Mouse (Mus musculus) limb, embryonic 15.5 days (tissue): Measurements from ENCODE around the gene Bckdha. TPM values are rescaled to one million over a fixed set of nuclear protein-coding genes. Genes with fewer than 3 reads are reported as not detected.

Experiments used
- ATAC-seq: fragments of 200-750 bp; cut with Nextera tagmentation; 2 replicates; pipeline ENCODE4 v1.8.0; 2017; ENCODE audit warnings: low read depth, moderate TSS enrichment; ENCODE audit not compliant: insufficient number of reproducible peaks, low FRiP score, low TSS enrichment
- H3K27ac ChIP-seq: fragments of 300-500 bp; sonication (generic); 2 replicates; pipeline ENCODE4 v1.5.1; 2015; ENCODE audit warnings: moderate library complexity, mild to moderate bottlenecking, inconsistent platforms
- H3K27me3 ChIP-seq: fragments of 300-500 bp; sonication (generic); 2 replicates; pipeline ENCODE4 v1.6.1; 2015; ENCODE audit warnings: inconsistent platforms
- H3K36me3 ChIP-seq: fragments of 300-500 bp; sonication (generic); 2 replicates; pipeline ENCODE4 v1.6.1; 2015; ENCODE audit warnings: inconsistent platforms
- H3K4me1 ChIP-seq: fragments of 300-500 bp; sonication (generic); 2 replicates; pipeline ENCODE4 v1.6.1; 2015; ENCODE audit warnings: inconsistent platforms
- H3K4me2 ChIP-seq: fragments of 300-500 bp; sonication (generic); 2 replicates; pipeline ENCODE4 v1.6.1; 2015; ENCODE audit warnings: mild to moderate bottlenecking, inconsistent platforms
- H3K4me3 ChIP-seq: fragments of 300-500 bp; sonication (generic); 2 replicates; pipeline ENCODE4 v1.5.1; 2015; ENCODE audit warnings: mild to moderate bottlenecking, inconsistent platforms
- H3K9ac ChIP-seq: fragments of 300-500 bp; sonication (generic); 2 replicates; pipeline ENCODE4 v1.6.1; 2015; ENCODE audit warnings: inconsistent platforms
- H3K9me3 ChIP-seq: fragments of 300-500 bp; sonication (generic); 2 replicates; pipeline ENCODE4 v1.6.1; 2016; ENCODE audit warnings: inconsistent platforms
- WGBS: fragments of 180-500 bp; shearing (Covaris S2); methylation state at CpG from one replicate; pipeline ENCODE4 v1.1.7; 2015; 5-methylcytosine and 5-hydroxymethylcytosine counted together
- polyA plus RNA-seq: library from polyadenylated mRNA; unstranded; fragments of >200 nt; fragmentation: Nextera tagmentation; extraction: Ambion mirVana; gene quantifications from 2 replicates; pipeline ENCODE4 v1.2.1, GENCODE M21; 2015

Gene Bckdha
- polyA plus RNA-seq, 1 experiment from 2014 or later: 59.1 TPM

DNA sequence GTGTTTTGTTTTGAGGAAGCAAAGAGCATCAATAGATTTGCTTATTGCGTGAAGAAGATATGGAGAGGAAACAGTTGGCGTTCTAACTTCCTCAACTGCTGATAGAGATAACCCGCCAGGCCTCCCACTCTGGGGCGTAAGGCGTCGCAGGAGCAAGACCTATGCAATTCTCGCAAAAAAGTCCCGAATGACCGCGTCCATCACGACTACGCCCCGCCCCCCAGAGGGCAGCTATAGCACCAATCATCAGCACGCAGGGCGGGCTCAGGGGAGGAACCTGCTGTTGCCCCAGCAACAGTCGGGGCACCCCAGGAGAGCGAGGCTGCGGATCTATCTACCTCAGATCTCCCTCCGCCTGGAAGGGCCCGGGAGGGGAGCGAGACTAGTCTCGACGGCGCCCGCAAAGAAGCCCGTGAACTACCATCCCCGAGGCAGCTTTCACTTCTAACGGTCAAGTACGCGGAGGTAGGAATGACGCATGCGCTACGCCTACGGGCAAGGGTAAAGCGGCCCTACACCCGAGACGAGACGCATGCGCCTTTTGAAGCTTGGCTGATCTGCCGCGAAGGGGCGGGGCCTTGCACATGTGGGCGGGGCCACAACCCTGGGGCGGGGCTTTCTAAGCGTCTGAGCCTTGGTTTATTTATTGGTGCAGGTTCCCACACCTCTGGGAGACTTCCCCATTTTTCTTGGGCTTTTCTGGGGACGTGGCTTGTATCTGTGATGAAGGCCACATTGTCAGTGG is 21.9 kb upstream of the Bckdha start, which contains the start of gene B9d2:
Gene B9d2, plus strand, starts transcription at position 267 of the 745 bp plus-strand sequence.
- Histone ChIP-seq H3K9me3 (no peaks in the 10 kb centered on the region), H3K4me2 (peak within 1 kb of the TSS; percentile 65), H3K4me3 (peak within 1 kb of the TSS; percentile 72), H3K27me3 (peaks cover 1% of the 10 kb centered on the region; the same call in 1 of the 2 replicates), H3K4me1 (peaks cover 28% of the 10 kb centered on the region), H3K27ac (peak within 1 kb of the TSS; percentile 97), H3K9ac (peak within 1 kb of the TSS; percentile 52; the same call in 1 of the 2 replicates), H3K36me3 (no peaks in the 10 kb centered on the region)
- under 1% methylated on average over 46 of the region's 46 CpGs for WGBS
- ATAC-seq: peak; percentile 93

- 6% methylated on average over 6 of the region's 6 CpGs for WGBS
- no peaks in the 10 kb centered on the region for H3K36me3 ChIP-seq
- peaks cover 8% of the 10 kb centered on the region for H3K27me3 ChIP-seq
- H3K4me1 ChIP-seq: peaks cover 34% of the 10 kb centered on the region
- no peaks in the 10 kb centered on the region for H3K9me3 ChIP-seq
- H3K9ac ChIP-seq: no peak overlapping the region
- ATAC-seq: no peak
- peak overlapping the region; percentile 72 for H3K4me3 ChIP-seq
- peak overlapping the region; percentile 97 for H3K27ac ChIP-seq
- peak overlapping the region; percentile 65 for H3K4me2 ChIP-seq
Measured at GRCm38 (mm10) chr7:25679971-25680370, 21.2 kb upstream of the Bckdha start.

DNA sequence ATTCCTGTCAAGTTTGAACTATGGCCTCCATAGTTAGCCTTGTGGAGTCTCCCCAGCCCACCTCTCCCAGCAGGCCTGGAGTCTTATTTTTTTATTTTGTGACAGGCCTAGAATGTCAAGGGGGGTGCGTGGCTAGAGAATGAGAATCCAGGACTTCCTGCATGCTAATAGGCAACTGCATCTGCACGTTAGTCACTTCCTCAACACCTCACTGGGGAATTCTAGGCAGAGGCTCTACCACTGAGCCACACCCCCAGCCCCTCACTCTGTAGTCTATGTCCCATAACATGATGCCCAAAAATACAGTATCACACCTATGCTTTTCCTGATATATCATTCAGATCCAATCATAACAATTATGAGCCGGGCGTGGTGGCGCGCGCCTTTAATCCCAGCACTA is 18.2 kb upstream of the Bckdha start:
- H3K36me3 ChIP-seq: no peaks in the 10 kb centered on the region
- H3K9ac ChIP-seq: no peak overlapping the region
- H3K27ac ChIP-seq: no peak overlapping the region
- H3K4me3 ChIP-seq: no peak overlapping the region
- 89% methylated on average over 7 of the region's 7 CpGs for WGBS
- ATAC-seq: no peak
- peaks cover 28% of the 10 kb centered on the region for H3K27me3 ChIP-seq
- peaks cover 41% of the 10 kb centered on the region for H3K4me1 ChIP-seq
- no peaks in the 10 kb centered on the region for H3K9me3 ChIP-seq
- H3K4me2 ChIP-seq: no peak overlapping the region

GRCm38 (mm10) chr7:25676085-25676781 is 17.5 kb upstream of the Bckdha start:
- 40% methylated on average over 15 of the region's 15 CpGs for WGBS
- 0 out of 2 replicates have a peak overlapping the region, but pooled peaks have one; percentile 4 for H3K4me2 ChIP-seq
- no peak for ATAC-seq

DNA sequence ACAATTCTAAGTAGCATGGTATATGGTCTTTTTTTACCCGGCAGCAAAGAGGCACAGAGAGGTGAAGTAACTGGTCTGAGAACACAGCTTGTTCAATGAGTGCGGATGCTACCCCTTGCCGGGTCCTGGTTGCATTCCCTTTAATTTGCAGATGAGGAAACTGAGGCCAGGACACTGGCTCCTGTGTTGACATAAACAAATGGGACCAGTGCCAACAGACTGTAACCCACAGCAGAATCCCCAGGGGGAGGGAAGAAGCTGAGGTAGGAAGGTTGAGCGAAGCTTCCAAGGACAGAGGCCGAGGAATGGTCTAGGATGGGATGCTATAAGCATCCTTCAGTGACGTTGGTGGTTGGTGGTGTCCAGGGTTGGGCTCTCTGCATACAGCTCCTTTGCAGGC is 16.6 kb upstream of the Bckdha start:
- Histone ChIP-seq H3K4me3 (no peak overlapping the region), H3K9ac (no peak overlapping the region), H3K36me3 (no peaks in the 10 kb centered on the region), H3K27me3 (peaks cover 28% of the 10 kb centered on the region), H3K9me3 (no peaks in the 10 kb centered on the region), H3K4me2 (peak overlapping the region; percentile 62; the same call in 1 of the 2 replicates), H3K27ac (no peak overlapping the region), H3K4me1 (peaks cover 31% of the 10 kb centered on the region)
- no peak for ATAC-seq
- 41% methylated on average over 6 of the region's 6 CpGs for WGBS

More at GRCm38 (mm10) chr7:25676085-25676781, 17.5 kb upstream of the Bckdha start:
- peaks cover 28% of the 10 kb centered on the region for H3K27me3 ChIP-seq
- H3K4me3 ChIP-seq: no peak overlapping the region
- H3K4me1 ChIP-seq: peaks cover 33% of the 10 kb centered on the region
- no peaks in the 10 kb centered on the region for H3K36me3 ChIP-seq
- H3K27ac ChIP-seq: no peak overlapping the region
- H3K9me3 ChIP-seq: no peaks in the 10 kb centered on the region
- H3K9ac ChIP-seq: no peak overlapping the region

- WGBS: 1% methylated on average over 29 of the region's 29 CpGs
- no peaks in the 10 kb centered on the region for H3K9me3 ChIP-seq
- peak within 1 kb of the TSS; percentile 37 for H3K4me3 ChIP-seq
- ATAC-seq: no peak
- no peak within 1 kb of the TSS for H3K27ac ChIP-seq
- no peaks in the 10 kb centered on the region for H3K36me3 ChIP-seq
- H3K27me3 ChIP-seq: peaks cover 28% of the 10 kb centered on the region
- H3K4me1 ChIP-seq: peaks cover 26% of the 10 kb centered on the region
- H3K9ac ChIP-seq: no peak within 1 kb of the TSS
- peak within 1 kb of the TSS; percentile 62 for H3K4me2 ChIP-seq
Measured at GRCm38 (mm10) chr7:25674719-25675300, 16.0 kb upstream of the Bckdha start, which contains the start of gene Tmem91. Gene Tmem91, minus strand, starts transcription at chr7:25675166.

GRCm38 (mm10) chr7:25674297-25674696 is 15.5 kb upstream of the Bckdha start:
- no peak for ATAC-seq
- peaks cover 28% of the 10 kb centered on the region for H3K27me3 ChIP-seq
- H3K4me1 ChIP-seq: peaks cover 26% of the 10 kb centered on the region
- H3K27ac ChIP-seq: no peak overlapping the region
- 19% methylated on average over 9 of the region's 9 CpGs for WGBS
- H3K4me3 ChIP-seq: peak overlapping the region; percentile 37
- peak overlapping the region; percentile 62 for H3K4me2 ChIP-seq
- H3K9ac ChIP-seq: no peak overlapping the region
- H3K9me3 ChIP-seq: no peaks in the 10 kb centered on the region
- H3K36me3 ChIP-seq: no peaks in the 10 kb centered on the region

DNA sequence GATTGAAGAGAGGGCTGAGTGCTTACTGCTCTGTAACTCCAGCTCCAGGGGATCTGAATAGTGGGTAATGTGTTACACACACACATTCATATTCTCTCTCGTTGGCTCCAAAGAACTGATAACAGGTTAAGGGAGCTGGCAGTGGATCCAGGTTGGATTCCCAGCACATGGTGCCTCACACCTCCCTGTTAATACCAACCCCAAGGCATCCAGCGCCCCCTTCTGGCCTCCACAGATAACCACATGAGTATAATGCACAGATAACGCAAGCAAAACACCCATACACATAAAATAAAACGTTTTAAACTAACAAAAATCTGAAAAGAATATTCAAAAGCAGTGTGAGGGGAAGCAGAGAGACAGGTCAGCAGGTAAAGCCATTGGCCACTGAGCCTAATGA is 13.7 kb upstream of the Bckdha start:
- H3K4me2 ChIP-seq: no peak overlapping the region
- no peaks in the 10 kb centered on the region for H3K9me3 ChIP-seq
- WGBS: 50% methylated on average over 4 of the region's 4 CpGs
- no peak overlapping the region for H3K9ac ChIP-seq
- peaks cover 17% of the 10 kb centered on the region for H3K36me3 ChIP-seq
- peaks cover 26% of the 10 kb centered on the region for H3K4me1 ChIP-seq
- no peak overlapping the region for H3K27ac ChIP-seq
- H3K4me3 ChIP-seq: no peak overlapping the region
- H3K27me3 ChIP-seq: peaks cover 28% of the 10 kb centered on the region
- no peak for ATAC-seq

- H3K36me3 ChIP-seq: peaks cover 24% of the 10 kb centered on the region
- 51% methylated on average over 2 of the region's 2 CpGs for WGBS
- H3K4me1 ChIP-seq: peaks cover 23% of the 10 kb centered on the region
- no peaks in the 10 kb centered on the region for H3K9me3 ChIP-seq
- peaks cover 28% of the 10 kb centered on the region for H3K27me3 ChIP-seq
- H3K4me3 ChIP-seq: no peak overlapping the region
- no peak overlapping the region for H3K9ac ChIP-seq
- ATAC-seq: no peak
- H3K4me2 ChIP-seq: no peak overlapping the region
- H3K27ac ChIP-seq: no peak overlapping the region
Measured at GRCm38 (mm10) chr7:25671686-25672085, 12.9 kb upstream of the Bckdha start.

- H3K36me3 ChIP-seq: peaks cover 39% of the 10 kb centered on the region
- no peak overlapping the region for H3K4me3 ChIP-seq
- no peak for ATAC-seq
- no peak overlapping the region for H3K4me2 ChIP-seq
- no peak overlapping the region for H3K9ac ChIP-seq
- H3K27ac ChIP-seq: no peak overlapping the region
- peaks cover 22% of the 10 kb centered on the region for H3K27me3 ChIP-seq
- WGBS: 91% methylated on average over 4 of the region's 4 CpGs
- H3K4me1 ChIP-seq: peaks cover 12% of the 10 kb centered on the region
- no peaks in the 10 kb centered on the region for H3K9me3 ChIP-seq
Measured at GRCm38 (mm10) chr7:25670096-25670495, 11.3 kb upstream of the Bckdha start.

DNA sequence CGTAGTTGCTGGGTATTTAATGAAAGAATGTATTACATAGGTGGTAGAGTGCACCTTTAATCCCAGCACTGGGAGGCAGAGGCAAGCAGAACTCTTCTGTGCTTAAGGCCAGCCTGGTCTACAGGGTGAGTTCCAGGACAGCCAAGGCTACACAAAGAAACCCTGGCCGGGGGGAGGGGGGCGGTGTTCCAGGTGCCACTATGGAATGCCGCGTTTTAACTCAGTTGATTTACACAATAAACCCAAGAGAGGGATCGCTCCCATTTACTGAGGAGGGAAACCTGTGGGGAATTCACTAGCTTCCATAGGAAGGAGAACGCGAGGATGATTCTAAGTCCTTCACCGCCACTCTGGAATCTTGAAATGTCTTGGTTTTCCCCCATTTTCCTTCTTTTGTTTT is 10.8 kb upstream of the Bckdha start:
- Histone ChIP-seq H3K27me3 (peaks cover 17% of the 10 kb centered on the region), H3K4me3 (no peak overlapping the region), H3K36me3 (peaks cover 44% of the 10 kb centered on the region), H3K27ac (no peak overlapping the region), H3K9ac (no peak overlapping the region), H3K4me1 (peaks cover 7% of the 10 kb centered on the region), H3K4me2 (no peak overlapping the region), H3K9me3 (no peaks in the 10 kb centered on the region)
- ATAC-seq: no peak
- 75% methylated on average over 9 of the region's 9 CpGs for WGBS

- H3K27me3 ChIP-seq: peaks cover 12% of the 10 kb centered on the region
- 0 out of 2 replicates have a peak, but pooled peaks cover 3% of the 10 kb centered on the region for H3K4me1 ChIP-seq
- no peak overlapping the region for H3K9ac ChIP-seq
- H3K27ac ChIP-seq: no peak overlapping the region
- no peak overlapping the region for H3K4me2 ChIP-seq
- no peaks in the 10 kb centered on the region for H3K9me3 ChIP-seq
- peaks cover 48% of the 10 kb centered on the region for H3K36me3 ChIP-seq
- H3K4me3 ChIP-seq: no peak overlapping the region
- ATAC-seq: no peak
- WGBS: 92% methylated on average over 10 of the region's 10 CpGs
Measured at GRCm38 (mm10) chr7:25669158-25669557, 10.4 kb upstream of the Bckdha start.
